Mouse (Mus musculus) bone marrow, adult 2 months (tissue): ENCODE results near the gene Fuom.

Source experiments
- CTCF ChIP-seq: fragments of 200-500 bp; IDR thresholded peaks from 2 replicates; pipeline ENCODE4 v1.5.1; 2011; ENCODE audit warnings: low read length, control low read depth; ENCODE audit not compliant: control insufficient read depth, insufficient read depth
- POLR2A ChIP-seq: fragments of 200-500 bp; IDR thresholded peaks from 2 replicates; pipeline ENCODE4 v1.6.1; 2011; ENCODE audit warnings: low read depth, mild to moderate bottlenecking, control low read depth, low read length, borderline replicate concordance; ENCODE audit not compliant: control insufficient read depth

DNA sequence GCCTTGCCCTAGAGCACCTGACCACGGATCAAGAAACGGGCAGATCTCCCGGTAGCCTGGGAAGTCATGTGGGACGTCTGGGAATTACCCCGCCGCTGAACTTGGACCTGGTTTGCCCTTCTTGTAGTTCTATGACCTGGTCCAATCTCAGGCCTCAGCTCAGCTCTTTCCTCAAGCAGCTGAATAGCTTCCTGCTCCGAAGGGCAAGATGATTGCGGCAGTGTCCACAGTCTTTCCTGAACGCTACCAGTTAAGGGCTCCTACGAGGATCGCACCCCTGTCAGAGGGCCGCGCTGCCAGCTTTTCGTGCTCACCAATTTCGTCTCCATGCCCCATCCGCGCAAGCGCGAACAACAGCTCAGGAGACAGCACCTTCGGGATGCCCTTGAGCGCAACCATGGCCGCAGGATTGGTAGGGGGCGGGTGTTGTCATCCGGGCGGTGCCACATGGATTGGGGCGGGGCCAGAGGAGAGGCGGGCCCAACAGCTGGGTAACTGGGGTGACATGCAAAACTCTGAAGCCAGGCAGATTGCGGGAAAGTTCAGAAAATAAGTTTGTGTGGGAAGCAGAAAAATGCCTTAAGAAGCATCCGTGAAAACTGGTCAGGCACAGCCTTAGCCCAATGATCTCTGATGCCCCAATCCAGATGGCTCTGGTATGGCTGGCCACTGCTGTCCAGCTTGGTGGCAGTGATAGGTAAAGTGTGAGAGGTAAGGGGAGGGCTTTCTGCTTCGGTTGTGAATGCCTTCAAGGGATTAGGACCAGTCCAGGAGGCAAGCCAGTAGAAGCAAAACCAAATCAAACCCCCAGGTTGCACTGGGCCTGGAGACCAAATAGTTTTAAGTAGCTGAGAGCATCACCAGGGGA is at the start of gene Fuom:
- TF ChIP-seq POLR2A: no peak
- no peak for TF ChIP-seq CTCF
